ENCODE assay signal across 8 mouse cellular contexts in genomic region chr5:86172449-86173161, GRCm38 (mm10). TPM values are rescaled to one million over a fixed set of nuclear protein-coding genes. Genes with fewer than 3 reads are reported as not detected.
A peak's percentile ranks its signal among the peaks of the same experiment; 100 is the strongest.
DNase-seq lines count a peak whose midpoint lies in the region; ATAC-seq and TF ChIP-seq lines count a peak whose summit lies in the region.

TSS of gene Uba6 (minus strand) at chr5:86172803.

- no peaks in the 10 kb centered on the region for H3K27me3 ChIP-seq in hindbrain, embryonic 10.5 days (ENCODE audit: insufficient read depth, poor library complexity, severe bottlenecking)
- H3K27me3 ChIP-seq in lung, postnatal 0 days (replicated peaks; ENCODE audit: insufficient read depth, low read length), result no peaks in the 10 kb centered on the region

- H3K27ac ChIP-seq in hindbrain, embryonic 10.5 days, result peak within 1 kb of the TSS; percentile 93
- H3K27ac ChIP-seq in lung, postnatal 0 days (ENCODE audit: low read length), result peak within 1 kb of the TSS; percentile 73

- H3K36me3 ChIP-seq in hindbrain, embryonic 10.5 days, result peaks cover 17% of the 10 kb centered on the region
- no peaks in the 10 kb centered on the region for H3K36me3 ChIP-seq in lung, postnatal 0 days (ENCODE audit: insufficient read depth, low read length)

- H3K9ac ChIP-seq in lung, postnatal 0 days (replicated peaks; ENCODE audit: low read depth), result peak within 1 kb of the TSS; percentile 35

- H3K4me3 ChIP-seq in hindbrain, embryonic 10.5 days, result peak within 1 kb of the TSS; percentile 82
- H3K4me3 ChIP-seq in lung, postnatal 0 days (ENCODE audit: low read depth, low read length), result peak within 1 kb of the TSS; percentile 69

- DNase-seq in MN1 (ENCODE audit: low spot score), result peak; percentile 99
- DNase-seq in cerebellum, adult 9-10 months, result peak; percentile 100
- DNase-seq in hindbrain, embryonic 10.5 days (ENCODE audit: low spot score), result peak; percentile 100
- peak; percentile 99 for DNase-seq in layer of hippocampus, adult 9-11 months
- peak; percentile 98 for DNase-seq in lung, postnatal 0 days (ENCODE audit: low spot score)
- peak; percentile 97 for DNase-seq in ovary, postnatal 14 days (ENCODE audit: low spot score)
- DNase-seq in thymus, postnatal 14 days, result peak; percentile 100

- peak; percentile 98 for ATAC-seq in frontal cortex, adult (ENCODE audit: low TSS enrichment)
- peak; percentile 99 for ATAC-seq in lung, postnatal 0 days

- TF ChIP-seq CTCF in lung, postnatal 0 days (IDR thresholded peaks at IDR 0.05), result no peak

- H3K4me2 ChIP-seq in lung, postnatal 0 days (replicated peaks; ENCODE audit: low read depth, low read length), result peak within 1 kb of the TSS; percentile 87

- H3K4me1 ChIP-seq in hindbrain, embryonic 10.5 days (replicated peaks), result peaks cover 11% of the 10 kb centered on the region
- no peaks in the 10 kb centered on the region for H3K4me1 ChIP-seq in lung, postnatal 0 days (ENCODE audit: insufficient read depth, low read depth, low read length)

- no peaks in the 10 kb centered on the region for H3K9me3 ChIP-seq in hindbrain, embryonic 10.5 days
- no peaks in the 10 kb centered on the region for H3K9me3 ChIP-seq in lung, postnatal 0 days (ENCODE audit: low read length)

- WGBS in hindbrain, embryonic 10.5 days, result 1% methylated on average over 67 of the region's 67 CpGs
- 1% methylated on average over 52 of the region's 67 CpGs for WGBS in lung, postnatal 0 days

- no peak for TF ChIP-seq EP300 in lung, postnatal 0 days (IDR thresholded peaks at IDR 0.05)

RNA-seq across cellular contexts. Expression of gene Uba6, which starts in this region (rescaled TPM):
- 14.4 and 16.9 TPM in 2 replicates for polyA plus RNA-seq in hindbrain, embryonic 10.5 days (2016; fragmentation: Nextera tagmentation; extraction: Ambion mirVana)
- 3.9 and 4.7 TPM in 2 replicates for polyA plus RNA-seq in lung, postnatal 0 days (2015; fragmentation: Nextera tagmentation; extraction: Ambion mirVana)

Comparison
In these comparisons a context has a peak if more than half of its experiments do, and no peak if none do; other contexts are left out.
1. Peak in every context shown above with its lines: DNase-seq, ATAC-seq, H3K4me3 ChIP-seq and H3K27ac ChIP-seq.